Mouse (Mus musculus): ENCODE results near the gene Lyl1. TPM values are rescaled to one million over a fixed set of nuclear protein-coding genes. Genes with fewer than 3 reads are reported as not detected.
"Not testable (repeated sequence)": the region's sequence is repeated elsewhere in the genome, so short reads cannot be mapped to it uniquely, and the experiment has no call there.

The Lyl1 gene
- polyA plus RNA-seq, 1 experiment from 2014 or later: 4.8 TPM

- H3K27me3 ChIP-seq (ENCODE audit: control insufficient read depth, insufficient read depth, low read length): no peaks in the 10 kb centered on the region
- H3K36me3 ChIP-seq (ENCODE audit: control insufficient read depth, insufficient read depth, low read length): no peaks in the 10 kb centered on the region; the same call in 1 of the 2 replicates
- H3K27ac ChIP-seq (replicated peaks; ENCODE audit: low read depth, low read length): peak overlapping the region; percentile 92
- peak overlapping the region; percentile 99 for H3K4me3 ChIP-seq (ENCODE audit: low read depth, low read length)
- DNase-seq (ENCODE audit: low spot score) (peak; percentile 97), ATAC-seq (ENCODE audit: insufficient number of reproducible peaks, low FRiP score, low TSS enrichment, low read depth) (peak; percentile 85)
- peak overlapping the region; percentile 75 for H3K9ac ChIP-seq (ENCODE audit: low read length)
- peak overlapping the region; percentile 82 for H3K4me2 ChIP-seq (ENCODE audit: low read depth, severe bottlenecking)
- H3K9me3 ChIP-seq (ENCODE audit: control insufficient read depth, low read length): no peaks in the 10 kb centered on the region
- peaks cover 14% of the 10 kb centered on the region for H3K4me1 ChIP-seq (ENCODE audit: control insufficient read depth, insufficient read depth, low read length)
- 3% methylated on average over 43 of the region's 43 CpGs for WGBS
Observed at GRCm38 (mm10) chr8:84663483-84664327, 37.6 kb upstream of the Lyl1 start.

DNA sequence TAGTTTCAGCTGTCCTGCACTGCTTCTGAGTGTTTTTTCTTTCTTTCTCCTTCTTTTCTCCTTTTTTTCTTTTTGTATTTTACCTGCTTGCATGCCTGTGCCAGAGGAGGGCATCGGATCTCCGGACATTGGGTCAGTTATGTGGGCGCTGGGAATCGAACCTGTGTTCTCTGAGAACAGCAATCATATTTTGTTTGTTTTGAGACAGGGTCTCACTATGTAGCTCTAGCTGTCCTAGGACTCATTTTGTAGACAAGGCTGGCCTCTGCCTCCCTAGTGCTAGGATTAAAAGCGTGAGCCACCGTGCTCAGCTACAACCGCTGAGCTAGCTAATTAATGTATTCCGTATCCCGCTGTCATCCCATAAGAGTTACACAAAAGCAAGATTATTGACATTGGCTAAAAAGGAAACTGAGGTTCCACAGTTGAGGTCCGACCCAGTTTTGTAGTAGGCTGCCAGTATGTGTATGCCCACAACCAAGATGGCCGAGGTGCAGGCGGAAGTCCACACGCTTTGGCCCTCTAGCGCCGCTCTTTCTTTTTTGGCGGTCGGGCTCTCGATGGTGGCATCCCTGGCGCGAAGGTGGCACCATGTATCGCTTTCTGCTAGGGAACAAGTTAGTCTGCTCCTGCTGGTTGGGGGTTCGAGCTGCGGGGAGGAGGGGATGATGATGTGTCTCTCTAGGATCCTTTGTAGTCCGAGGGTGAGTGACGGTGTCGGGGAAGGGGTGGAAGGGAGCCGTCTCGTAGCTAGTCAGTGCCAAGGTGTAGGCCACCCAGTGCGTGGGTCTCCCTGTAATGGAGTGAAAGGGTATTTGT is 36.5 kb upstream of the Lyl1 start:
- peak overlapping the region; percentile 75 for H3K9ac ChIP-seq (ENCODE audit: low read length)
- H3K9me3 ChIP-seq (ENCODE audit: control insufficient read depth, low read length): no peaks in the 10 kb centered on the region
- H3K27ac ChIP-seq (replicated peaks; ENCODE audit: low read depth, low read length): peak overlapping the region; percentile 92
- no peak for ATAC-seq (ENCODE audit: insufficient number of reproducible peaks, low FRiP score, low TSS enrichment, low read depth)
- H3K4me3 ChIP-seq (ENCODE audit: low read depth, low read length): peak overlapping the region; percentile 99
- WGBS: under 1% methylated on average over 29 of the region's 29 CpGs
- DNase-seq (ENCODE audit: low spot score): peak; percentile 85
- no peaks in the 10 kb centered on the region; the same call in 1 of the 2 replicates for H3K36me3 ChIP-seq (ENCODE audit: control insufficient read depth, insufficient read depth, low read length)
- peak overlapping the region; percentile 82 for H3K4me2 ChIP-seq (ENCODE audit: low read depth, severe bottlenecking)
- no peaks in the 10 kb centered on the region for H3K27me3 ChIP-seq (ENCODE audit: control insufficient read depth, insufficient read depth, low read length)
- peaks cover 3% of the 10 kb centered on the region; the same call in 1 of the 2 replicates for H3K4me1 ChIP-seq (ENCODE audit: control insufficient read depth, insufficient read depth, low read length)

DNA sequence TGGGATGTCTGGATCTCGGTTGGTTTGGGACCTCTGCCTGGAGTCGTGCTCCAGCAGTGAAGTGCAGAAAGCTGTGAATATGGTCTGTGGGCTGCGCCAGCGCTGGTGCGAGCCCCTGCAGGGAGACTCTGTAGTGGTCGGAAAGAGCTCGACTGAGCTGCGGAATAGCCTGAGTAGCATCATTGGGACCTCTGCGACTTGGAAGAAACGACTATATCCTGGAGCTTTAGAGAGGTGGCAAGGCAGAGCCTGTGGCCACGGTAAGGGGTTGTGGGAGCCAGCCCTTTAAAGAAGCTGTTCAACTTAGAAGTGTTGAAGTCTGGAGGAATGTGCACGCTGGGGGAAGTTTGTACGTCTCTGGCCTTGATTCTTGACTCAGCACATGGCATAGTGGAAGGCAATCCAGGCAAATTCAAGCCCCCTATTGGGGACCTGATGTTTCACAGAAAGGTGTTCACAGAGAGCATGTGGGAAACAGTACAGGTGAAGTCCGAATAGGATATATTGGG is 35.8 kb upstream of the Lyl1 start:
- H3K4me1 ChIP-seq (ENCODE audit: control insufficient read depth, insufficient read depth, low read length): no peaks in the 10 kb centered on the region
- ATAC-seq (ENCODE audit: insufficient number of reproducible peaks, low FRiP score, low TSS enrichment, low read depth): no peak

DNA sequence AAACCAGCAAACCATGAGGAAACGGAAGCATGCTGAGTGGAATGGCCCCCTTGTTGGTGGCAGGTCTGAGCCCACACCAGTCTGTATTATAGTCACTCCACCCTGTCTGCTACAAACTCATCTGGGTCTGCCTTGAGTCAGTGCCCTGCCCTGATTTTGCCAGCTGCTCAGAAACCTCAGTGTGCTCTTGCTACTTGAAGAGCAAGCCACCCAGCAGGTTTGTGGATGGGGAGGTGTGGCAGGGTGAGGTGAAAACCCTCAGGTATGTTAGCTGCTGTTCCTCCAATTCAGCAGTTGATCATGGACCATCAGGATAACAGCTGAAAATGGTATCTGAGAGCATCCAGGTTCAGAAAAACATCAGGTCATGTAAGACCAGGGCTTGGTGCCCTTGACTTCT is 33.2 kb upstream of the Lyl1 start:
- WGBS: 90% methylated on average over 1 of the region's 1 CpGs
- H3K9me3 ChIP-seq (ENCODE audit: control insufficient read depth, low read length): no peaks in the 10 kb centered on the region
- H3K36me3 ChIP-seq (ENCODE audit: control insufficient read depth, insufficient read depth, low read length): peaks cover 8% of the 10 kb centered on the region
- H3K4me2 ChIP-seq (ENCODE audit: low read depth, severe bottlenecking): no peak overlapping the region
- H3K9ac ChIP-seq (ENCODE audit: low read length): no peak overlapping the region
- H3K4me3 ChIP-seq (ENCODE audit: low read depth, low read length): no peak overlapping the region
- no peak overlapping the region for H3K27ac ChIP-seq (replicated peaks; ENCODE audit: low read depth, low read length)
- no peaks in the 10 kb centered on the region for H3K27me3 ChIP-seq (ENCODE audit: control insufficient read depth, insufficient read depth, low read length)
- DNase-seq (ENCODE audit: low spot score): no peak
- H3K4me1 ChIP-seq (ENCODE audit: control insufficient read depth, insufficient read depth, low read length): no peaks in the 10 kb centered on the region
- no peak for ATAC-seq (ENCODE audit: insufficient number of reproducible peaks, low FRiP score, low TSS enrichment, low read depth)

More for the DNA sequence above, 35.8 kb upstream of the Lyl1 start:
- no peak for DNase-seq (ENCODE audit: low spot score)
- peak overlapping the region; percentile 92 for H3K27ac ChIP-seq (replicated peaks; ENCODE audit: low read depth, low read length)
- 3% methylated on average over 14 of the region's 14 CpGs for WGBS
- no peaks in the 10 kb centered on the region; the same call in 1 of the 2 replicates for H3K36me3 ChIP-seq (ENCODE audit: control insufficient read depth, insufficient read depth, low read length)
- H3K27me3 ChIP-seq (ENCODE audit: control insufficient read depth, insufficient read depth, low read length): no peaks in the 10 kb centered on the region
- H3K9me3 ChIP-seq (ENCODE audit: control insufficient read depth, low read length): no peaks in the 10 kb centered on the region
- H3K4me2 ChIP-seq (ENCODE audit: low read depth, severe bottlenecking): peak overlapping the region; percentile 82
- peak overlapping the region; percentile 99 for H3K4me3 ChIP-seq (ENCODE audit: low read depth, low read length)
- H3K9ac ChIP-seq (ENCODE audit: low read length): peak overlapping the region; percentile 75

DNA sequence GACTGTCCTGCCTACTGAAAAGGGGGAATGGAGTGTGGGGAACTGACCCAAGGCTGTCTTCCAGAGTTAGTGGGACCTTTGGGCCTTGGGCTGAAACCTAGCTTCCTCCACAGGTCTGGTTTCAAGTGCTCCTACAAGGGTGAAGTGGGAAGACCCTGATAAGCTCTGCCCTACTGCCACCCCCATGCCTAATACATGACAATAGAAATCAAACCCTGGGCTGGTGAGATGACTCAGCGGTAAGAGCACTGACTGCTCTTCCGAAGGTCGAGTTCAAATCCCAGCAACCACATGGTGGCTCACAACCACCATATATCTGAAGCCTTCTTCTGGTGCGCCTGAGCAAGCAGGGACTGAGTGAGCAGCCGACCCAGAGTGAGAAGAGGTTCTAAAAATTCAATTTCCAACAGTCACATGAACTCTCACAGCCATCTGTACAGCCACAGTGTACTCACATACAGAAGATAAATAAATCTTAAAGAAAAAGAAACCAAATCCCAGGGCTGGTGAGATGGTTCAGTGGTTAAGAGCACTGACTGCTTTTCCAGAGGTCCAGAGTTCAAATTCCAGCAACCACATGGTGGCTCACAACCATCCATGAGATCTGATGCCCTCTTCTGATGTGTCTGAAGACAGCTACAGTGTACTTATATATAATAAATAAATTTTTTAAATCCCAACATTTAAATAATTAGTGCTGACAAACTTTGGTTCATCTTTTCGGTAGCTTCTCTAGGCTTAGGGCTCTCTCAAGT is 32.3 kb upstream of the Lyl1 start:
- ATAC-seq (ENCODE audit: insufficient number of reproducible peaks, low FRiP score, low TSS enrichment, low read depth) (no peak), DNase-seq (ENCODE audit: low spot score) (no peak)
- no peak overlapping the region for H3K9ac ChIP-seq (ENCODE audit: low read length)
- H3K4me2 ChIP-seq (ENCODE audit: low read depth, severe bottlenecking): no peak overlapping the region
- no peaks in the 10 kb centered on the region for H3K27me3 ChIP-seq (ENCODE audit: control insufficient read depth, insufficient read depth, low read length)
- H3K4me1 ChIP-seq (ENCODE audit: control insufficient read depth, insufficient read depth, low read length): no peaks in the 10 kb centered on the region
- 83% methylated on average over 6 of the region's 6 CpGs for WGBS
- H3K9me3 ChIP-seq (ENCODE audit: control insufficient read depth, low read length): no peaks in the 10 kb centered on the region
- H3K27ac ChIP-seq (replicated peaks; ENCODE audit: low read depth, low read length): no peak overlapping the region
- H3K4me3 ChIP-seq (ENCODE audit: low read depth, low read length): no peak overlapping the region
- peaks cover 11% of the 10 kb centered on the region for H3K36me3 ChIP-seq (ENCODE audit: control insufficient read depth, insufficient read depth, low read length)

DNA sequence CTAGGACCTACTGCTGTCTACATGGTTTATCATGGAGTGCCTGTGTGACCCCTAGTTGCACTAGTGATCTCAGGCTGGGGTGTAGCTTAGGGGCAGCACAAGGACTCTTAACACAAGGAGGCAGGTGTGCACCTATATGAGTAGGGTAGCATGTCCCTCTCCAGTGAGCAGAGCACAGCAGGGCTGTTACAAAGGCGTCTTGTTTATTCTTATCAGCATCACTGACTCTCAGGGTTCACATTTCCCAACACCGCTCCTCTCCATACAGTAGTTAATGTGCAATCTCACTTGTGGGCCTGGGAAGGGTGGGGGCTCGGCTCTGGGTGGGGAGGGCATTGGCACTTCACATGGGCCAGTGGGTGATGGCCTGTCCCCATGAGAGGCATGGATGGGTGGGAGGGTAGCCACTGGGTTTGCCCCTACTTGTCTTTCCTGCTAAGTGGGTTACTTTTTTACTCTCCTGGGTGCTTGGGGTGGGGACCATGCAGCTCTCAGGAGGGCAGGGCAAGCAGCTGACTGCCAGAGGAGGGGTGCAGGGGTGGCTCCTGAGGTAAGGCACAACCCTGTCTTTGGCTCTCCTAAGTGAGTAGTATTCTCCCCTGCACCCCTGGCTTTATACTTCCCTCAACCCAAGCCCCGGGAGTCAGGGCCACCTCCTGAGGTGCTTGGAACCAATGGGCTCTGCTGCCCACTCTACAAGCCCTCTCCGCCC is 30.8 kb upstream of the Lyl1 start:
- not testable (repeated sequence) for DNase-seq (ENCODE audit: low spot score)
- 93% methylated on average over 5 of the region's 5 CpGs for WGBS

GRCm38 (mm10) chr8:84677305-84677704 is 24.0 kb upstream of the Lyl1 start:
- no peaks in the 10 kb centered on the region for H3K9me3 ChIP-seq (ENCODE audit: control insufficient read depth, low read length)
- 95% methylated on average over 5 of the region's 5 CpGs for WGBS
- DNase-seq (ENCODE audit: low spot score) (no peak), ATAC-seq (ENCODE audit: insufficient number of reproducible peaks, low FRiP score, low TSS enrichment, low read depth) (no peak)
- peaks cover 20% of the 10 kb centered on the region for H3K36me3 ChIP-seq (ENCODE audit: control insufficient read depth, insufficient read depth, low read length)
- H3K4me1 ChIP-seq (ENCODE audit: control insufficient read depth, insufficient read depth, low read length): no peaks in the 10 kb centered on the region
- H3K9ac ChIP-seq (ENCODE audit: low read length): no peak overlapping the region
- no peak overlapping the region for H3K4me2 ChIP-seq (ENCODE audit: low read depth, severe bottlenecking)
- no peak overlapping the region for H3K27ac ChIP-seq (replicated peaks; ENCODE audit: low read depth, low read length)
- no peaks in the 10 kb centered on the region for H3K27me3 ChIP-seq (ENCODE audit: control insufficient read depth, insufficient read depth, low read length)
- H3K4me3 ChIP-seq (ENCODE audit: low read depth, low read length): no peak overlapping the region

More for the DNA sequence above, 30.8 kb upstream of the Lyl1 start:
- not testable (repeated sequence) for H3K4me1 ChIP-seq (ENCODE audit: control insufficient read depth, insufficient read depth, low read length); H3K4me3 ChIP-seq (ENCODE audit: low read depth, low read length); H3K27me3 ChIP-seq (ENCODE audit: control insufficient read depth, insufficient read depth, low read length); H3K9me3 ChIP-seq (ENCODE audit: control insufficient read depth, low read length); ATAC-seq (ENCODE audit: insufficient number of reproducible peaks, low FRiP score, low TSS enrichment, low read depth); H3K4me2 ChIP-seq (ENCODE audit: low read depth, severe bottlenecking); H3K9ac ChIP-seq (ENCODE audit: low read length); H3K27ac ChIP-seq (replicated peaks; ENCODE audit: low read depth, low read length)
- H3K36me3 ChIP-seq (ENCODE audit: control insufficient read depth, insufficient read depth, low read length): peaks cover 19% of the 10 kb centered on the region

Measured in limb, embryonic 11.5 days (tissue).